Mouse (Mus musculus) midbrain, embryonic 16.5 days (tissue): ENCODE data around the gene Nudt5. TPM values are rescaled to one million over a fixed set of nuclear protein-coding genes. Genes with fewer than 3 reads are reported as not detected.
A peak's percentile ranks its signal among the peaks of the same experiment; 100 is the strongest.

Experiments
- ATAC-seq: fragments of 200-750 bp; cut with Nextera tagmentation; 2 replicates; pipeline ENCODE4 v1.8.0; 2017; ENCODE audit warnings: moderate TSS enrichment
- H3K27ac ChIP-seq: fragments of 300-500 bp; sonication (generic); 2 replicates; pipeline ENCODE4 v1.5.1; 2014; ENCODE audit warnings: mild to moderate bottlenecking, low read length, mixed read lengths
- H3K27me3 ChIP-seq: fragments of 300-500 bp; sonication (generic); 2 replicates; pipeline ENCODE4 v1.6.1; 2014; ENCODE audit warnings: low read depth, low read length, mixed read lengths; ENCODE audit not compliant: control insufficient read depth, insufficient read depth
- H3K36me3 ChIP-seq: fragments of 300-500 bp; sonication (generic); 2 replicates; pipeline ENCODE4 v1.6.1; 2014; ENCODE audit warnings: mild to moderate bottlenecking, low read length, moderate library complexity, mixed read lengths; ENCODE audit not compliant: control insufficient read depth, insufficient read depth
- H3K4me1 ChIP-seq: fragments of 300-500 bp; sonication (generic); 2 replicates; pipeline ENCODE4 v1.6.1; 2014; ENCODE audit warnings: mild to moderate bottlenecking, low read length, mixed read lengths; ENCODE audit not compliant: control insufficient read depth, insufficient read depth
- H3K4me2 ChIP-seq: fragments of 300-500 bp; sonication (generic); 2 replicates; pipeline ENCODE4 v1.6.1; 2014; ENCODE audit warnings: mild to moderate bottlenecking, low read length, mixed read lengths
- H3K4me3 ChIP-seq: fragments of 300-500 bp; sonication (generic); 2 replicates; pipeline ENCODE4 v1.5.1; 2014; ENCODE audit warnings: low read depth, mild to moderate bottlenecking, low read length, moderate library complexity, mixed read lengths
- H3K9ac ChIP-seq: fragments of 300-500 bp; sonication (generic); 2 replicates; pipeline ENCODE4 v1.6.1; 2014; ENCODE audit warnings: low read depth, low read length, mixed read lengths
- H3K9me3 ChIP-seq: fragments of 300-500 bp; sonication (generic); replicated peaks from 2 replicates; pipeline ENCODE4 v1.6.1; 2014; ENCODE audit warnings: mild to moderate bottlenecking, low read length, mixed read lengths; ENCODE audit not compliant: control insufficient read depth, poor library complexity, severe bottlenecking
- WGBS: fragments of 180-500 bp; shearing (Covaris S2); extraction: QIAGEN DNeasy Blood & Tissue Kit; methylation state at CpG from one replicate; pipeline ENCODE4 v1.1.7; 2014; 5-methylcytosine and 5-hydroxymethylcytosine counted together
- polyA plus RNA-seq: library from polyadenylated mRNA; unstranded; fragments of >200 nt; fragmentation: Nextera tagmentation; extraction: Ambion mirVana; gene quantifications from 2 replicates; pipeline ENCODE4 v1.2.1, GENCODE M21; 2015

Nudt5 gene
- polyA plus RNA-seq, 1 experiment from 2014 or later, result 20.5 TPM

GRCm38 (mm10) chr2:5811235-5811782 is 33.5 kb upstream of the Nudt5 start:
- no peak overlapping the region for H3K27ac ChIP-seq
- peaks cover 13% of the 10 kb centered on the region for H3K36me3 ChIP-seq
- no peaks in the 10 kb centered on the region for H3K4me1 ChIP-seq
- WGBS, result 94% methylated on average over 5 of the region's 5 CpGs
- H3K27me3 ChIP-seq, result no peaks in the 10 kb centered on the region
- no peak for ATAC-seq
- no peak overlapping the region for H3K4me2 ChIP-seq
- no peaks in the 10 kb centered on the region for H3K9me3 ChIP-seq
- H3K9ac ChIP-seq, result no peak overlapping the region
- no peak overlapping the region for H3K4me3 ChIP-seq

GRCm38 (mm10) chr2:5821264-5821663 is 23.6 kb upstream of the Nudt5 start:
- H3K27me3 ChIP-seq, result no peaks in the 10 kb centered on the region
- no peak overlapping the region for H3K4me3 ChIP-seq
- H3K4me1 ChIP-seq, result no peaks in the 10 kb centered on the region
- H3K36me3 ChIP-seq, result peaks cover 37% of the 10 kb centered on the region
- 95% methylated on average over 10 of the region's 10 CpGs for WGBS
- no peak overlapping the region for H3K9ac ChIP-seq
- no peak for ATAC-seq
- no peak overlapping the region for H3K27ac ChIP-seq
- H3K4me2 ChIP-seq, result no peak overlapping the region
- no peaks in the 10 kb centered on the region for H3K9me3 ChIP-seq

DNA sequence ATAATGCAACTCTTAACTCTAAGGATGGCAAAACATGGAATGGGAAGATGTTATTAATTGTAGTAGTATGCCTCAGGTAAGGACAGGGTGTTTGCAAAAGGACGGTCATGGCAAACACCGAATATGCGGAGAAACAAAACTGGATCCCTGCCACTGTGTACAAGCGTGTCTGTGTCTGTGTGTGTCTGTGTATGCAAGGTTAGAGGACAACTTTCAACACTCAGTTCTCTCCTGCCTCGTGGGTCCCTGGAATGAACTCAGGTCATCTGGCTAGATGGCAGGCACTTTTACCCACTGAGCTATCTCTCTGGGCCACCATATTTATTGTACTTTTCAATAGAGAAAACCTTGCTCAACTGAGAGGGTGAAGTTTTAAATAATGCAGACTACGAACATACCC is 22.4 kb upstream of the Nudt5 start:
- H3K9me3 ChIP-seq, result no peaks in the 10 kb centered on the region
- H3K4me1 ChIP-seq, result no peaks in the 10 kb centered on the region
- H3K27me3 ChIP-seq, result no peaks in the 10 kb centered on the region
- no peak overlapping the region for H3K4me3 ChIP-seq
- peaks cover 36% of the 10 kb centered on the region for H3K36me3 ChIP-seq
- H3K9ac ChIP-seq, result no peak overlapping the region
- no peak for ATAC-seq
- H3K4me2 ChIP-seq, result no peak overlapping the region
- H3K27ac ChIP-seq, result no peak overlapping the region
- WGBS, result 96% methylated on average over 6 of the region's 6 CpGs

DNA sequence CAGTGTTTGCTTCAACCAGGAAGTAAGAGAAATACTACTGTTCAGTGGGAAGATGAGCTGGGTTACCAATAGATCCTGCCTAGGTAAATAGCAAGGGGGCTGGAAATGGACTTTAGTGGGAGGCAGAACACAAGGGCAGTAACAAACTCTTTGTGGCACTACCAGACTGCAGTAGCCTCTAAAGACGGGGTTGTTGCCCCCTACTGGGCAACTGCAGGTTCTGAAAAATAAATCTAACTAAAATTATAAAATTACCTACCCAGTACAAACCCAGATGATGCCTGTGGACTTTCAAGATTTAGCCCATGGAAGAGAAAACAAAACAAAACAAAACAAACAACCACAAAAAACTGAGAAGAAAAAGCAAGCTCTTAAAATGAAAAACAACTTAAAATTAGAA is 20.6 kb upstream of the Nudt5 start:
- Histone ChIP-seq H3K27me3 (no peaks in the 10 kb centered on the region), H3K36me3 (peaks cover 32% of the 10 kb centered on the region), H3K9ac (no peak overlapping the region), H3K4me2 (no peak overlapping the region), H3K4me1 (no peaks in the 10 kb centered on the region), H3K4me3 (no peak overlapping the region), H3K27ac (no peak overlapping the region), H3K9me3 (no peaks in the 10 kb centered on the region)
- ATAC-seq, result no peak
- 20% methylated on average over 1 of the region's 1 CpGs for WGBS

GRCm38 (mm10) chr2:5824685-5825084 is 20.1 kb upstream of the Nudt5 start:
- Histone ChIP-seq H3K4me2 (no peak overlapping the region), H3K36me3 (peaks cover 29% of the 10 kb centered on the region), H3K27ac (no peak overlapping the region), H3K27me3 (no peaks in the 10 kb centered on the region), H3K4me3 (no peak overlapping the region), H3K9me3 (no peaks in the 10 kb centered on the region), H3K4me1 (no peaks in the 10 kb centered on the region), H3K9ac (no peak overlapping the region)
- WGBS, result 87% methylated on average over 5 of the region's 5 CpGs
- no peak for ATAC-seq

DNA sequence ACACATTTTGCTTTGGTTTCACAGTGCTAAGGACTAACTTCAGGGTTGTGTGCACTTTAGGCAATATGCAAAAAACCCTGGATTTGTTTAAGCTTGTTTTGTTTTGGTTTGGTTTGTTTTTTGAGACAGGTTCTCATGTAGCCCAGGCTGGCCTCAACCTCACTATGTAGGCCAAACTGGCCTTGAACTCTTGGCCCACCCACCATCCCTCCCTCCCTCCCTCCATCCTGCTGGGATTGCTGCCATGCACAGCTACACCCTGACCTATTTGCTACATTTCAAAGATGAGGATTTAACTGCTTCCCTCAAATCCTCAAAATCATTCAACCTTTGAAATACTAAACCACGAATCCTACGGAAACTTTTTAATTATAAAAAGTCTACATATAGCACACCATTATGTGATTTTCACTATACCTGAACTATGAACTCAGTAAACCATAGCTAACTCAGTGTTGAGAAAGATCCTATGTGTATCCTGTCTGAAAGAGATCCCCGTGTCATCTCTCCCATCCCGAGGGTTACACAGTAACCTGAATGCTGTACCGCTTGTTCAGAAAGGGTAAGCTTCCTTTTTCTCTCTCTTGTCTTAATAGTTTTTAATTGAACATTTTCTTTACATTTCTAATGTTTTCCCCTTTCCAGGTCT is 19.4 kb upstream of the Nudt5 start:
- ATAC-seq, result no peak
- no peaks in the 10 kb centered on the region for H3K9me3 ChIP-seq
- H3K4me2 ChIP-seq, result no peak overlapping the region
- no peak overlapping the region for H3K27ac ChIP-seq
- H3K9ac ChIP-seq, result no peak overlapping the region
- H3K4me1 ChIP-seq, result no peaks in the 10 kb centered on the region
- peaks cover 23% of the 10 kb centered on the region for H3K36me3 ChIP-seq
- H3K27me3 ChIP-seq, result no peaks in the 10 kb centered on the region
- H3K4me3 ChIP-seq, result no peak overlapping the region
- WGBS, result 96% methylated on average over 5 of the region's 5 CpGs

DNA sequence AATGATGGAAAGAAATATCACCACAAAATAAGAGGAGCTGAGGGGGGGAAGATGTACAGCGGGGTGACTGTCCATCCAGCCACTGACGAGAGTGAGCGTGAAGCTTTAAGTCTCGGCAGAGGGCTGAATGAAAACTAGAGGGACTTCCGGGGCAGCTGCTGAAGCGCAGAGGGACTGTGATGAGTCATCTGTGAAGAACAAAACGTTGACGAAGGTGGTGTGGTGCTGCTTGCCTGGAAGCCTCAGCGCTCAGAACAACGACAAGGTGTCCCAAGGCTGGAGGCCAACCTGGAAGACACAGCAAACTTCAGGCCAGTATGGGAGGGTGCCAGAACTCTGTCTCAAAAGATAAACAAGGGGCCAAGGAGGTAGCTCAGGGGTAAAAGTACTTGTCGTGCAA is 4.0 kb upstream of the Nudt5 start:
- Histone ChIP-seq H3K9me3 (no peaks in the 10 kb centered on the region), H3K27me3 (no peaks in the 10 kb centered on the region), H3K9ac (no peak overlapping the region), H3K4me2 (no peak overlapping the region), H3K4me1 (peaks cover 4% of the 10 kb centered on the region), H3K27ac (no peak overlapping the region), H3K36me3 (peaks cover 28% of the 10 kb centered on the region), H3K4me3 (no peak overlapping the region)
- WGBS, result 98% methylated on average over 11 of the region's 11 CpGs
- no peak for ATAC-seq

DNA sequence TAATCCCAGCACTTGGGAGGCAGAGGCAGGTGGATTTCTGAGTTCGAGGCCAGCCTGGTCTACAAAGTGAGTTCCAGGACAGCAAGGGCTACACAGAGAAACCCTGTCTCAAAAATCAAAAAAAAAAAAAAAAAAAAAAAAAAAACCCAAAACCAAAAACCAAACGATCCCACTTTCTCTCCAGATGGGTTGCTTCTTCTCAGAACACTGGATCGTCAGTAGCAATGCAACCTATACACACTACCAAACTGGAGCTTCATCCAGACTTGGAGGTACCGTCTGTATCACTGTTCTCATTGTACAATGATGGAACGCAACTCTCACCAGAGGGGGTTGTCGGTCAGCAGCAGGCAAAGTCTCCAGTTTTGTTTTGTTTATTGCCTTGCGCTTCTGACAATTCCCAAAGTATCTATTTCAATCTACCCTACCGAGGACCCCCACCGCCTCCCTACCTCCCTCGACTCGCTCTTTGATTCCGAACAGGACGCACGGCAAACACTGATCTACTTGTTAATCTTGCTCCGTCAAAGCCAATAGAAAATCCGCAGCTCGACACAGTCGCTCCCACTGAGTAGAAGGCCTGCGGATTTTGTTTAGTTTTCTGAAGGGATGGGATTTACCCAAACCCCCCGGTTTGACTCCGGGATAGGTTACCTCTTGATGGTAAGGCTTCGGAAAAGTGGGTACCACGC is 492 bp upstream of the Nudt5 start:
- Histone ChIP-seq H3K4me2 (peak overlapping the region; percentile 69), H3K9me3 (no peaks in the 10 kb centered on the region), H3K4me1 (peaks cover 8% of the 10 kb centered on the region), H3K36me3 (peaks cover 16% of the 10 kb centered on the region), H3K27ac (peak overlapping the region; percentile 83), H3K27me3 (no peaks in the 10 kb centered on the region), H3K9ac (peak overlapping the region; percentile 71), H3K4me3 (peak overlapping the region; percentile 54)
- WGBS, result 4% methylated on average over 23 of the region's 23 CpGs
- peak; percentile 59 for ATAC-seq

DNA sequence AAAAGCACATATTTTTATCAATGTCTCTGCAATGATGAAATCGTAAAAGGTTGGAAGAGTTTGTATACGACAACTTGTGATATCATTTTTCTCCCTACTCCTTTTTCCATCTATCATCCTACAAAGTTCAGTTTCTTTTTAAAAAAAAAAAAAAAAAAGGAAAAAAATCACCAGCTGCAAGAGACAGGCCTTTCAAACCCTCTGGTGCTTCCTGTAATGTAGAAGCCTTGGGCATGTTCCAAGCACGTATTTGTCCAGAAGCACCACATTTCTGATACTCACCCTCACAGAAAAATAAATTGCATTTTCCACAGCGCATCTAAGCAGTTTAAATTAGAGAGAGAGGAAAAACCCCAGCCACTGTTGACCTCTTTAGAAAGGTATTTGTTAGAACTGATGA is 1.0 kb downstream of the Nudt5 start:
- Histone ChIP-seq H3K4me1 (peaks cover 8% of the 10 kb centered on the region), H3K4me2 (peak overlapping the region; percentile 61), H3K36me3 (peaks cover 4% of the 10 kb centered on the region), H3K27me3 (no peaks in the 10 kb centered on the region), H3K27ac (no peak overlapping the region; the same call in 1 of the 2 replicates), H3K9ac (peak overlapping the region; percentile 71; the same call in 1 of the 2 replicates), H3K9me3 (no peaks in the 10 kb centered on the region), H3K4me3 (peak overlapping the region; percentile 54)
- WGBS, result 36% methylated on average over 4 of the region's 4 CpGs
- ATAC-seq, result no peak
